Mouse (Mus musculus) cortical plate, adult 2 months (tissue): ENCODE results near the gene Hip1. TPM values are rescaled to one million over a fixed set of nuclear protein-coding genes. Genes with fewer than 3 reads are reported as not detected.

Experiments used
- H3K27ac ChIP-seq: fragments of 200-500 bp; 2 replicates; pipeline ENCODE4 v1.5.1; 2012; ENCODE audit warnings: low read length, control low read depth, inconsistent platforms; ENCODE audit not compliant: insufficient read depth
- H3K4me1 ChIP-seq: fragments of 200-500 bp; 2 replicates; pipeline ENCODE4 v1.6.1; 2011; ENCODE audit warnings: low read length; ENCODE audit not compliant: control insufficient read depth, insufficient read depth
- H3K4me3 ChIP-seq: fragments of 200-500 bp; 2 replicates; pipeline ENCODE4 v1.5.1; 2011; ENCODE audit warnings: mild to moderate bottlenecking, low read length, control low read depth; ENCODE audit not compliant: insufficient read depth
- CTCF ChIP-seq: fragments of 200-500 bp; IDR thresholded peaks from 2 replicates; pipeline ENCODE4 v1.5.1; 2011; ENCODE audit warnings: mild to moderate bottlenecking, control low read depth, low read length; ENCODE audit not compliant: insufficient read depth; ENCODE audit errors: extremely low read depth
- POLR2A ChIP-seq: fragments of 200-500 bp; IDR thresholded peaks from 2 replicates; pipeline ENCODE4 v1.6.1; 2011; ENCODE audit warnings: mild to moderate bottlenecking, low read length, control low read depth; ENCODE audit not compliant: insufficient read depth; ENCODE audit errors: extremely low read depth
- polyA plus RNA-seq: library from polyadenylated mRNA; depleted of rRNA; stranded (reverse); fragments of >200 nt; gene quantifications from 2 replicates; pipeline ENCODE4 v1.2.3, GENCODE M21; 2012; rRNA removed

Gene Hip1
- polyA plus RNA-seq, 1 experiment, result 29.1 TPM

DNA sequence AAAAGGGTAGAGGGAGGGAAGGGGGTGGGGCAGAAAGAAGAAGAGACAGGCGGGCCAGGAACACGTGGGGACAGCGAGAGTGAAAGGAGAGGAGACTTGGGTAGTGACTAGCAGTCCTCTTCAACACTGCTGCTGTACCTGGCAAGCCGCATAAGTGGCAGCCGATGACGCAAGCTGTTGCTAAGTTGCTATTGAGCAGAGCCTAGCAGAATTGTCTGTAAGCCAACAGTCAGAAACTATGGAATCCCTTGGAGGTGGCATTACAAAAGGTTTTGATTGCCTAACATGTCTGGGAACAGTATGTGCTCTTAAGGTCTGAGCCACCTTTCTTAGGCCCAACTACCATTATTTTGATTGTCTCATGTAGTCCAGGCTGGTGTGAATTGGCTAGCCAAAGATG is 176.6 kb downstream of the Hip1 start:
- TF ChIP-seq CTCF, result no peak
- no peak for TF ChIP-seq POLR2A
- no peak overlapping the region for H3K27ac ChIP-seq
- H3K4me1 ChIP-seq, result peaks cover 4% of the 10 kb centered on the region; the same call in 1 of the 2 replicates
- H3K4me3 ChIP-seq, result no peak overlapping the region

DNA sequence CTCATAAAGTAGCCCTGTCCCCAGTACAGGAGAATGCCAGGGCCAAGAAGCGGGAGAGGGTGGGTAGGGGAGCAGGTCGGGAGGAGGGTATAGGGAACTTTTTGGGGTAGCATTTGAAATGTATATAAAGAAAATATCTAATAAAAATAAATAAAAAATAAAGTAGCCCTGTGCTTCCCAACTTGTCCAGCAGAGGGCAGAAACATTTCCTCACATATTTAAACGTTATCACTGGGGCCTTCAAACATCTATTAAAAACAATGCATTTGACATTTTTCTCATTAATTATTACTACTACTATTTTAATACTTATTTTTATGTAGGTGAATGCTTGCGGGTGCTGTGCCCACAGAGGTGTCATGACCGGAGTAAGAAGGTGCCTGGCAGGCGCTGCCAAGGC is 177.1 kb downstream of the Hip1 start:
- Histone ChIP-seq H3K4me3 (no peak overlapping the region), H3K27ac (no peak overlapping the region), H3K4me1 (peaks cover 4% of the 10 kb centered on the region; the same call in 1 of the 2 replicates)
- TF ChIP-seq CTCF (no peak), POLR2A (no peak)

DNA sequence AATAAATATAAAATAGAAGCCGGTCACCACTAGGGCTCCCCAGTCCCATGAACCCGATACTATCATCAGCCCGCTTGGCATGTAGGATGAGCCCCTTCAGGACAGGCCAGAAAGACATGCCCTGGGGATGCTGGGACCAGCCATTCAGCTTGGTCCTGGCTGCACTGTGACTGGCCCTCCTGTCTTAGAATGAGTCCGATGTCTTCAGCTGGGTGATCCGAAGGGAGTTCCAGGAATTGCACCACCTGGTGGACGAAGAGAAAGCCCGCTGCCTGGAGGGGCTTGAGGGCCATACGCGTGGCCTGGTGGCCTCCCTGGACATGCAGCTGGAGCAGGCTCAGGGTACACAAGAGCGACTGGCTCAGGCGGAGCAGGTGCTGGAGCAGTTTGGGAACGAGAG is 181.4 kb downstream of the Hip1 start:
- peak; percentile 47 for TF ChIP-seq CTCF
- TF ChIP-seq POLR2A, result no peak
- no peaks in the 10 kb centered on the region for H3K4me1 ChIP-seq
- no peak overlapping the region for H3K4me3 ChIP-seq

DNA sequence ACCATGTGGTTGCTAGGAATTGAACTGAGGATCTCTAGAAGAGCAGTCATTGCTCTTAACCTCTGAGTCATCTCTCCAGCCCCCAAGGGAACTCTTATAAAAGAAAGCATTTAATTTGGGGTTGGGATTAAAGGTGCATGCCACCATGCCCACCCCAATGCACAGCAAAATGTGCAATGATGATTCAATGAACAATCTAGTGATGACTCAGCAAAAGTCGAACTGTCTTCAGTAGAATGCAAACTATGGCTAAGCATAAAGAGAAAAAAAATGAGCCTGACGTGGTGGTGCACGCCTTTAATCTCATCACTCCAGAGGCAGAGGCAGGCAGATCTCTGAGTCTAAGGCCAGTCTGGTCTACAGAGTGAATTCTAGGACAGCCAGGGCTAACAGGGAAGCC is 182.3 kb downstream of the Hip1 start:
- Histone ChIP-seq H3K4me1 (no peaks in the 10 kb centered on the region), H3K27ac (no peak overlapping the region), H3K4me3 (no peak overlapping the region)
- no peak for TF ChIP-seq CTCF
- no peak for TF ChIP-seq POLR2A

More for the DNA sequence above, 181.4 kb downstream of the Hip1 start:
- H3K27ac ChIP-seq, result no peak overlapping the region

DNA sequence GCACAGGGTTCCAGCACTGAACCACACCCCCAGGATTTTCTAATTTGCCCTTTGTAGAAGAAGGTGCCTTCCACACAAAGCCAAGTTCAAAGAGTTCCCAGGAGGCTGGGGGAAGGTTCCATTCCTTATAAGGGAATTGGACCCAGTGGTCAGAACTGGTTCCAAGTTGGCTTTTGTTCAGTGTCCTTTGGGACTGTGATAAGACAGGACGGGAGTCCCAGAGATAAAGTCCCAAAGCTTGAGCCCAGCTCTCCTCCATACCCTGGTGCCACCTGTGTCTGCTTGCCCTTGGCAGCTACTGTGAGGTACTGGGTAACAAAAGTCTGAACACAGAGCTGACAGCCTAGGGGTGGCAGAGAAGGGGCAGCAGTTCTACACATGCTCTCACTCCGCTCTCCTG is 185.1 kb downstream of the Hip1 start:
- Histone ChIP-seq H3K4me1 (no peaks in the 10 kb centered on the region), H3K27ac (no peak overlapping the region), H3K4me3 (no peak overlapping the region)
- TF ChIP-seq POLR2A, result no peak

DNA sequence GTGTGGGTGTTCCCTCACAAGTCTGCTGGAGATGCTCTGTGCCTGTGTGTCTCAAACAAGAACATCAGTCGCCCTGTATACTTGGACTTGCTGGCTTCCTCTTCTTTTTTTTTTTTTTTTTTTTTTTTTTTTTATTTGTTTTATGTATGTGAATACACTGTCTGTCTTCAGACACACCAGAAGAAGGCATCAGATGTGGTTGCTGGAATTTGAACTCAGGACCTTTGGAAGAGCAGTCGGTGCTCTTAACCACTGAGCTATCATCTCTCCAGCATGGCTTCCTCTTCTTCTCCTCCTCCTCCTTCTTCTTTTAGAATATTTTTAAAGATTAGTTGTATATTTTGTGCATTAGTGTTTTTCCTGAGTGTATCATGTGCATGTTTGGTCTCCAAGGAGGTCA is 187.4 kb downstream of the Hip1 start:
- H3K4me3 ChIP-seq, result no peak overlapping the region
- no peak for TF ChIP-seq POLR2A
- no peak for TF ChIP-seq CTCF
- H3K4me1 ChIP-seq, result no peaks in the 10 kb centered on the region
- H3K27ac ChIP-seq, result no peak overlapping the region

Other genes with a start within 250 kb of the Hip1 start
- gene Fkbp6, start 195.1 kb downstream of the Hip1 start, polyA plus RNA-seq, result 0.11 and 0.13 TPM in 2 replicates
- gene Trim50, start 191.8 kb downstream of the Hip1 start, polyA plus RNA-seq, result not detected in 2 replicates
- gene Nsun5, start 175.2 kb downstream of the Hip1 start, polyA plus RNA-seq, result 33.6 and 34.4 TPM in 2 replicates
- 26.6 and 26.9 TPM in 2 replicates for gene Pom121, start 150.6 kb downstream of the Hip1 start, polyA plus RNA-seq
- not detected in 2 replicates for gene Ccl26, start 18.4 kb upstream of the Hip1 start, polyA plus RNA-seq
- gene Ccl24, start 27.9 kb upstream of the Hip1 start, polyA plus RNA-seq, result 0.54 and 1.1 TPM in 2 replicates
- 83.9 and 84.9 TPM in 2 replicates for gene Rhbdd2, start 87.5 kb upstream of the Hip1 start, polyA plus RNA-seq
- gene Por, start 124.9 kb upstream of the Hip1 start, polyA plus RNA-seq, result 92.8 and 98.0 TPM in 2 replicates
- 14.4 and 15.4 TPM in 2 replicates for gene Tmem120a, start 199.3 kb upstream of the Hip1 start, polyA plus RNA-seq
- 0.13 TPM in 2 replicates for gene Styxl1, start 233.3 kb upstream of the Hip1 start, polyA plus RNA-seq
- gene Mdh2, start 233.4 kb upstream of the Hip1 start, polyA plus RNA-seq, result 486 and 499 TPM in 2 replicates